Mouse (Mus musculus): ENCODE measurements around the gene Dnajc22. TPM values are rescaled to one million over a fixed set of nuclear protein-coding genes. Genes with fewer than 3 reads are reported as not detected.
"Not testable (repeated sequence)": the region's sequence is repeated elsewhere in the genome, so short reads cannot be mapped to it uniquely, and the experiment has no call there.

The Dnajc22 gene
- polyA plus RNA-seq, 1 experiment from 2014 or later = 0.55 TPM

- ATAC-seq (replicated peaks; ENCODE audit: insufficient number of reproducible peaks, insufficient read depth, low FRiP score, low read depth) = peak; percentile 96
- WGBS = under 1% methylated on average over 44 of the region's 44 CpGs
- peak overlapping the region; percentile 75 for H3K4me2 ChIP-seq
- H3K4me1 ChIP-seq (replicated peaks) = peaks cover 22% of the 10 kb centered on the region
- H3K9me3 ChIP-seq (replicated peaks) = no peaks in the 10 kb centered on the region
- peaks cover 7% of the 10 kb centered on the region; the same call in 1 of the 2 replicates for H3K36me3 ChIP-seq
- no peaks in the 10 kb centered on the region for H3K27me3 ChIP-seq
- H3K4me3 ChIP-seq = peak overlapping the region; percentile 60
- peak overlapping the region; percentile 93 for H3K27ac ChIP-seq
- peak overlapping the region; percentile 57 for H3K9ac ChIP-seq
Measured at GRCm38 (mm10) chr15:99074600-99075333, 18.2 kb upstream of the Dnajc22 start.

- peak overlapping the region; percentile 75 for H3K4me2 ChIP-seq
- ATAC-seq (replicated peaks; ENCODE audit: insufficient number of reproducible peaks, insufficient read depth, low FRiP score, low read depth); H3K27ac ChIP-seq; H3K27me3 ChIP-seq; H3K9me3 ChIP-seq (replicated peaks): not testable (repeated sequence)
- peak overlapping the region; percentile 60 for H3K4me3 ChIP-seq
- peaks cover 15% of the 10 kb centered on the region; the same call in 1 of the 2 replicates for H3K36me3 ChIP-seq
- peak overlapping the region; percentile 30; the same call in 1 of the 2 replicates for H3K9ac ChIP-seq
- 98% methylated on average over 3 of the region's 3 CpGs for WGBS
- H3K4me1 ChIP-seq (replicated peaks) = peaks cover 22% of the 10 kb centered on the region
Measured at GRCm38 (mm10) chr15:99076011-99076410, 17.0 kb upstream of the Dnajc22 start.

- Histone ChIP-seq H3K9me3 (replicated peaks) (no peaks in the 10 kb centered on the region), H3K4me1 (replicated peaks) (peaks cover 22% of the 10 kb centered on the region), H3K4me3 (no peak overlapping the region), H3K36me3 (peaks cover 29% of the 10 kb centered on the region; the same call in 1 of the 2 replicates), H3K27me3 (no peaks in the 10 kb centered on the region), H3K9ac (no peak overlapping the region), H3K27ac (no peak overlapping the region), H3K4me2 (no peak overlapping the region)
- 68% methylated on average over 15 of the region's 15 CpGs for WGBS
- ATAC-seq (replicated peaks; ENCODE audit: insufficient number of reproducible peaks, insufficient read depth, low FRiP score, low read depth) = no peak
Measured at GRCm38 (mm10) chr15:99078181-99078910, 14.6 kb upstream of the Dnajc22 start.

- H3K9me3 ChIP-seq (replicated peaks) = no peaks in the 10 kb centered on the region
- WGBS = 70% methylated on average over 3 of the region's 3 CpGs
- H3K27ac ChIP-seq = no peak overlapping the region
- H3K4me2 ChIP-seq = no peak overlapping the region
- peaks cover 29% of the 10 kb centered on the region; the same call in 1 of the 2 replicates for H3K36me3 ChIP-seq
- no peak overlapping the region for H3K4me3 ChIP-seq
- no peak for ATAC-seq (replicated peaks; ENCODE audit: insufficient number of reproducible peaks, insufficient read depth, low FRiP score, low read depth)
- peaks cover 13% of the 10 kb centered on the region for H3K27me3 ChIP-seq
- peaks cover 28% of the 10 kb centered on the region for H3K4me1 ChIP-seq (replicated peaks)
- no peak overlapping the region for H3K9ac ChIP-seq
Measured at GRCm38 (mm10) chr15:99079804-99080203, 13.2 kb upstream of the Dnajc22 start.

GRCm38 (mm10) chr15:99082322-99082721, 10.6 kb upstream of the Dnajc22 start:
- H3K36me3 ChIP-seq = peaks cover 29% of the 10 kb centered on the region; the same call in 1 of the 2 replicates
- H3K4me2 ChIP-seq = no peak overlapping the region

DNA sequence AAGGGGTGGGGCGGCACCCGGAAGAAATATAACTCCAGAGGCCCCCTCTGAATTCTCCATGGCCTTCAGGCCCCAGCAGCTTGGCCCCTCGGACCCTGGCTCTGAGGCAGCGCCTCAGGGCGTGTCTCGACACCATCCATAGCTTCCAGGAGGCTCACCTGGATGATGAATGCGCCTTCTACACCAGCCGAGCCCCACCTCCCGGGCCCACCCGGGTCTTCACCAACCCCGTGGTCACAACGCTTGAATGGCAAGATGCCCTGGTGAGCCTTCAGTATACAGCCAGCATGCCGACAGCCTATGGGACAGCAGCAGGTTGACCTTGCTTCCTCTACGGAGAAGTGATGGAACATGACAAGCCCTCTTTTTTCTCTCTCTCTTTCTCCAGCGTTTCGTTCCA, 10.1 kb upstream of the Dnajc22 start:
- no peak overlapping the region for H3K4me2 ChIP-seq
- H3K27me3 ChIP-seq = peaks cover 44% of the 10 kb centered on the region
- no peak overlapping the region for H3K27ac ChIP-seq
- no peak overlapping the region for H3K4me3 ChIP-seq
- peaks cover 24% of the 10 kb centered on the region; the same call in 1 of the 2 replicates for H3K36me3 ChIP-seq
- H3K4me1 ChIP-seq (replicated peaks) = peaks cover 23% of the 10 kb centered on the region
- H3K9me3 ChIP-seq (replicated peaks) = no peaks in the 10 kb centered on the region
- H3K9ac ChIP-seq = no peak overlapping the region
- no peak for ATAC-seq (replicated peaks; ENCODE audit: insufficient number of reproducible peaks, insufficient read depth, low FRiP score, low read depth)
- 87% methylated on average over 16 of the region's 16 CpGs for WGBS

More at GRCm38 (mm10) chr15:99082322-99082721, 10.6 kb upstream of the Dnajc22 start:
- 94% methylated on average over 12 of the region's 12 CpGs for WGBS
- Histone ChIP-seq H3K4me1 (replicated peaks) (peaks cover 18% of the 10 kb centered on the region), H3K9me3 (replicated peaks) (no peaks in the 10 kb centered on the region), H3K9ac (no peak overlapping the region), H3K4me3 (no peak overlapping the region), H3K27ac (no peak overlapping the region), H3K27me3 (peaks cover 38% of the 10 kb centered on the region)
- ATAC-seq (replicated peaks; ENCODE audit: insufficient number of reproducible peaks, insufficient read depth, low FRiP score, low read depth) = no peak

- Histone ChIP-seq H3K9me3 (replicated peaks) (no peaks in the 10 kb centered on the region), H3K9ac (no peak overlapping the region), H3K4me3 (no peak overlapping the region), H3K4me1 (replicated peaks) (peaks cover 24% of the 10 kb centered on the region), H3K36me3 (peaks cover 24% of the 10 kb centered on the region; the same call in 1 of the 2 replicates), H3K27me3 (peaks cover 48% of the 10 kb centered on the region), H3K27ac (no peak overlapping the region), H3K4me2 (no peak overlapping the region)
- no peak for ATAC-seq (replicated peaks; ENCODE audit: insufficient number of reproducible peaks, insufficient read depth, low FRiP score, low read depth)
- 72% methylated on average over 9 of the region's 9 CpGs for WGBS
Measured at GRCm38 (mm10) chr15:99083258-99083657, 9.7 kb upstream of the Dnajc22 start.

DNA sequence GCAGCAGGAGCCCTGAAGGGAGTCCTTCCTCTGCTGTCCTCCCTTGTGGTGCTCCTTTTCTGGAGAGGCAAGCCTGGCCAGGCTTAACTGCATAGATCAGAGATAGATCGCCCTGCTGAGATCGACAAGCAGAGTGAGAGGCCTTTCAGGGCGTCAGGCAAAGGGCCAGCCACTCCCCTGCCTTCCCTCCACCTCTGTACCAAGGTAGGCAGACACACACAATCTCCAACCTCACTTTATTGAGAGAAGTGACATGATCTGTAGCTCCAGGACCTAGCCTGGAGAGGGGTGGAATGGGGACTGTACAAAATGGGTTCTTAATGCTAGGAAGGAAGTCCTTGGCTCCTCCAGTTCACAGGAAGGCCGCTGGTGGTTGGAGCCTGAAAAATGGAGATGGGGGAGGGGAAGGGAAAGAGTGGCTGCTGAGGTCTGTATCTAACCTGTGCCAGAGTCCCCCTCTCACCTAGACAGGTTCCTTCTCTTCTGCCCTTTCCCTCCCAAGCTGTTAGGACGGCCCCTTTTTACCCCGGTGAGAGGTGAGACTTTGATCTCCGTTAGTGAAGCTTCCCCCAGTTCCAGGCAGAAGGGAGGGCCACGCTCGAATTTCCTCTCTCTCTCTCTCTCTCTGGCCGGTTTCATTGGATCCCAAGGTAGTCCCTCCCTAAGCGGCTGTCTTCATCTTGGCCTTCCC, 9.0 kb upstream of the Dnajc22 start:
- Histone ChIP-seq H3K4me2 (peak overlapping the region; percentile 23; the same call in 1 of the 2 replicates), H3K4me1 (replicated peaks) (peaks cover 27% of the 10 kb centered on the region), H3K4me3 (0 out of 2 replicates have a peak overlapping the region, but pooled peaks have one; percentile 7), H3K27ac (no peak overlapping the region), H3K9ac (no peak overlapping the region), H3K27me3 (peaks cover 55% of the 10 kb centered on the region), H3K9me3 (replicated peaks) (no peaks in the 10 kb centered on the region), H3K36me3 (peaks cover 22% of the 10 kb centered on the region; the same call in 1 of the 2 replicates)
- no peak for ATAC-seq (replicated peaks; ENCODE audit: insufficient number of reproducible peaks, insufficient read depth, low FRiP score, low read depth)
- 18% methylated on average over 11 of the region's 11 CpGs for WGBS

- Histone ChIP-seq H3K4me1 (replicated peaks) (peaks cover 29% of the 10 kb centered on the region), H3K9me3 (replicated peaks) (no peaks in the 10 kb centered on the region), H3K4me3 (0 out of 2 replicates have a peak overlapping the region, but pooled peaks have one; percentile 7), H3K27ac (no peak overlapping the region), H3K9ac (no peak overlapping the region), H3K4me2 (0 out of 2 replicates have a peak overlapping the region, but pooled peaks have one; percentile 8), H3K36me3 (peaks cover 22% of the 10 kb centered on the region; the same call in 1 of the 2 replicates), H3K27me3 (peaks cover 61% of the 10 kb centered on the region)
- 16% methylated on average over 19 of the region's 19 CpGs for WGBS
- ATAC-seq (replicated peaks; ENCODE audit: insufficient number of reproducible peaks, insufficient read depth, low FRiP score, low read depth) = no peak
Measured at GRCm38 (mm10) chr15:99084618-99085017, 8.4 kb upstream of the Dnajc22 start.

DNA sequence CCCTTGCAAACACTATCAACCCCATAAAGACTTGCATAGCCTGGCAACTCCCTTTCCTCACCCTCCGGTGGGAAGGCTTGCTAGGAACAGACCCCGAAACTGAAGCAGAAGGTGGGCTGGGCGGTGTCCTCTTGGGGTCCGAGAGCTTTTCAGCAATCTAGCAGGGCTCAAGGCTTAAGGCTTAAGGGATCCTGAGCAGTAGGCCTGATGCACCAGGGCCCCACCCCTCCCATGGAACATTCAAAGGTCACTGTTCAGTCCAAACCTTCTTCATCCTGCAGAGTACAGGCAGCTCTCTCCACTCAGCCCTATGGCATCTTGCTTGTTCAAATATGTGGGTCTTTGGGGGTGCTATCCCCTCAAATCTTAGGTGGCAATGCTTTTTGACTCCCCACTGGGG, 7.0 kb upstream of the Dnajc22 start:
- Histone ChIP-seq H3K27ac (no peak overlapping the region), H3K9me3 (replicated peaks) (no peaks in the 10 kb centered on the region), H3K4me1 (replicated peaks) (peaks cover 29% of the 10 kb centered on the region), H3K36me3 (peaks cover 14% of the 10 kb centered on the region; the same call in 1 of the 2 replicates), H3K4me3 (no peak overlapping the region), H3K27me3 (peaks cover 74% of the 10 kb centered on the region), H3K9ac (no peak overlapping the region), H3K4me2 (no peak overlapping the region)
- 81% methylated on average over 4 of the region's 4 CpGs for WGBS
- ATAC-seq (replicated peaks; ENCODE audit: insufficient number of reproducible peaks, insufficient read depth, low FRiP score, low read depth) = no peak

Data from heart, embryonic 15.5 days (tissue).